Mouse (Mus musculus): ENCODE measurements at regions not wholly inside any gene's neighbourhood (a gene's known extent, or its start where the extent isn't known, plus 50 kb on each side); places are given as distances from the start of the nearest gene placed in this dataset.
"Not testable (repeated sequence)": the region's sequence is repeated elsewhere in the genome, so short reads cannot be mapped to it uniquely, and the experiment has no call there.

GRCm38 (mm10) chr5:52015786-52016185 is 174.5 kb downstream of the Dhx15 start:
- DNase-seq (ENCODE audit: extremely low read depth, low read depth, low spot score), result no peak

- DNase-seq (ENCODE audit: extremely low read depth, low read depth, low spot score), result no peak
These were observed 179.9 kb downstream of the Dhx15 start for GRCm38 (mm10) chr5:52010426-52010825.

GRCm38 (mm10) chr5:52008942-52009341 is 181.4 kb downstream of the Dhx15 start:
- DNase-seq (ENCODE audit: extremely low read depth, low read depth, low spot score), result no peak

- no peak for DNase-seq (ENCODE audit: extremely low read depth, low read depth, low spot score)
These were observed 183.5 kb downstream of the Dhx15 start for GRCm38 (mm10) chr5:52006843-52007242.

- no peak for DNase-seq (ENCODE audit: extremely low read depth, low read depth, low spot score)
These were observed 199.3 kb downstream of the Dhx15 start for GRCm38 (mm10) chr5:51990847-51991610.

- DNase-seq (ENCODE audit: extremely low read depth, low read depth, low spot score), result no peak
These were observed 200.9 kb downstream of the Dhx15 start for GRCm38 (mm10) chr5:51989396-51989795.

- no peak for DNase-seq (ENCODE audit: extremely low read depth, low read depth, low spot score)
These were observed 201.4 kb downstream of the Dhx15 start for GRCm38 (mm10) chr5:51988913-51989312.

GRCm38 (mm10) chr5:51984966-51985365 is 205.3 kb downstream of the Dhx15 start:
- no peak for DNase-seq (ENCODE audit: extremely low read depth, low read depth, low spot score)

GRCm38 (mm10) chr5:51982780-51983179 is 207.5 kb downstream of the Dhx15 start:
- DNase-seq (ENCODE audit: extremely low read depth, low read depth, low spot score), result no peak

GRCm38 (mm10) chr5:51980901-51981300 is 209.4 kb downstream of the Dhx15 start:
- no peak for DNase-seq (ENCODE audit: extremely low read depth, low read depth, low spot score)

- DNase-seq (ENCODE audit: extremely low read depth, low read depth, low spot score), result no peak
These were observed 237.8 kb downstream of the Dhx15 start for GRCm38 (mm10) chr5:51952499-51952898.

GRCm38 (mm10) chr5:51949996-51950395 is 240.3 kb downstream of the Dhx15 start:
- DNase-seq (ENCODE audit: extremely low read depth, low read depth, low spot score), result no peak

GRCm38 (mm10) chr5:51946062-51946461 is 244.3 kb downstream of the Dhx15 start:
- no peak for DNase-seq (ENCODE audit: extremely low read depth, low read depth, low spot score)

- not testable (repeated sequence) for DNase-seq (ENCODE audit: extremely low read depth, low read depth, low spot score)
These were observed 248.4 kb downstream of the Dhx15 start for GRCm38 (mm10) chr5:51941925-51942291.

- no peak for DNase-seq (ENCODE audit: extremely low read depth, low read depth, low spot score)
These were observed 248.9 kb downstream of the Dhx15 start for GRCm38 (mm10) chr5:51941255-51941924.

GRCm38 (mm10) chr5:51938845-51939244 is 251.5 kb downstream of the Dhx15 start:
- no peak for DNase-seq (ENCODE audit: extremely low read depth, low read depth, low spot score)

- no peak for DNase-seq (ENCODE audit: extremely low read depth, low read depth, low spot score)
These were observed 253.0 kb downstream of the Dhx15 start for GRCm38 (mm10) chr5:51937320-51937719.

GRCm38 (mm10) chr5:51935391-51936354 is 254.6 kb downstream of the Dhx15 start:
- no peak for DNase-seq (ENCODE audit: extremely low read depth, low read depth, low spot score)

- no peak for DNase-seq (ENCODE audit: extremely low read depth, low read depth, low spot score)
These were observed 255.4 kb downstream of the Dhx15 start for GRCm38 (mm10) chr5:51934910-51935309.

- DNase-seq (ENCODE audit: extremely low read depth, low read depth, low spot score), result no peak
These were observed 257.0 kb downstream of the Dhx15 start for GRCm38 (mm10) chr5:51933331-51933730.

GRCm38 (mm10) chr5:51930416-51930815 is 259.9 kb downstream of the Dhx15 start:
- no peak for DNase-seq (ENCODE audit: extremely low read depth, low read depth, low spot score)
